Mouse (Mus musculus) CD8-positive naive resting alpha-beta T cell, adult 2 months (primary cell): ENCODE measurements around the gene Pcyt1a.

Experiments used
- DNase-seq, 2 experiments: peaks; one replicate each; pipeline ENCODE4 v3.0.0; 2022; ENCODE audit warnings: low read depth in 2 of 2, low spot score in 2 of 2

Gene Pcyt1a

GRCm38 (mm10) chr16:32430474-32431046 lies at the start of gene Pcyt1a:
Pcyt1a (plus strand) TSS chr16:32430921.
- DNase-seq = peak in 1 of 2 experiments; percentile 49

- no peak for DNase-seq
Observed at GRCm38 (mm10) chr16:32382901-32383300, 47.8 kb upstream of the Pcyt1a start.

- DNase-seq = no peak
Observed at GRCm38 (mm10) chr16:32384885-32385284, 45.8 kb upstream of the Pcyt1a start.

GRCm38 (mm10) chr16:32386826-32387225 lies 43.9 kb upstream of the Pcyt1a start:
- DNase-seq = no peak

GRCm38 (mm10) chr16:32389049-32389448 lies 41.7 kb upstream of the Pcyt1a start:
- DNase-seq = no peak

- DNase-seq = no peak
Observed at GRCm38 (mm10) chr16:32389841-32390240, 40.9 kb upstream of the Pcyt1a start.

- no peak for DNase-seq
Observed at GRCm38 (mm10) chr16:32390882-32391281, 39.8 kb upstream of the Pcyt1a start.

GRCm38 (mm10) chr16:32395679-32396540 lies 34.8 kb upstream of the Pcyt1a start:
- no peak for DNase-seq

GRCm38 (mm10) chr16:32396541-32396835 lies 34.2 kb upstream of the Pcyt1a start:
- DNase-seq = no peak

GRCm38 (mm10) chr16:32398206-32398605 lies 32.5 kb upstream of the Pcyt1a start:
- DNase-seq = no peak

GRCm38 (mm10) chr16:32400267-32400666 lies 30.5 kb upstream of the Pcyt1a start, which contains the start of gene Tm4sf19:
Tm4sf19 (plus strand) TSS chr16:32400506.
- no peak for DNase-seq

GRCm38 (mm10) chr16:32401335-32401965 lies 29.3 kb upstream of the Pcyt1a start:
- no peak for DNase-seq

GRCm38 (mm10) chr16:32402818-32403217 lies 27.9 kb upstream of the Pcyt1a start:
- no peak for DNase-seq

GRCm38 (mm10) chr16:32405716-32406115 lies 25.0 kb upstream of the Pcyt1a start:
- DNase-seq = no peak

GRCm38 (mm10) chr16:32406671-32407070 lies 24.1 kb upstream of the Pcyt1a start:
- no peak for DNase-seq

GRCm38 (mm10) chr16:32407730-32408129 lies 23.0 kb upstream of the Pcyt1a start:
- no peak for DNase-seq

GRCm38 (mm10) chr16:32417457-32417856 lies 13.3 kb upstream of the Pcyt1a start:
- no peak for DNase-seq

GRCm38 (mm10) chr16:32419517-32420483 lies 10.9 kb upstream of the Pcyt1a start, which contains the start of gene Tctex1d2:
Tctex1d2 (plus strand) TSS chr16:32419702.
- DNase-seq = peak; percentile 79 to 86

- DNase-seq = no peak
Observed at GRCm38 (mm10) chr16:32427506-32427905, 3.2 kb upstream of the Pcyt1a start.

- peak in 1 of 2 experiments; percentile 35 for DNase-seq
Observed at GRCm38 (mm10) chr16:32431047-32431591, 398 bp downstream of the Pcyt1a start.

GRCm38 (mm10) chr16:32431926-32432325 lies 1.2 kb downstream of the Pcyt1a start:
- no peak for DNase-seq
